Mouse (Mus musculus) myocyte (in vitro differentiated cells): ENCODE data around the gene Hist1h2ai. TPM values are rescaled to one million over a fixed set of nuclear protein-coding genes. Genes with fewer than 3 reads are reported as not detected.
A peak's percentile ranks its signal among the peaks of the same experiment; 100 is the strongest.
"Not testable (repeated sequence)": the region's sequence is repeated elsewhere in the genome, so short reads cannot be mapped to it uniquely, and the experiment has no call there.

Source experiments
- H3K27me3 ChIP-seq: one replicate; pipeline ENCODE4 v1.6.1; 2011; ENCODE audit not compliant: control insufficient read depth, insufficient read depth, insufficient read length
- H3K36me3 ChIP-seq: one replicate; pipeline ENCODE4 v1.6.1; 2011; ENCODE audit not compliant: control insufficient read depth, insufficient read depth
- H3K4me2 ChIP-seq: one replicate; pipeline ENCODE4 v1.6.1; 2011; ENCODE audit warnings: low read depth, control low read depth
- H3K4me3 ChIP-seq: one replicate; pipeline ENCODE4 v1.5.1; 2011; ENCODE audit warnings: mild to moderate bottlenecking, control low read depth, moderate library complexity
- H3K79me2 ChIP-seq: one replicate; pipeline ENCODE4 v1.6.1; 2011; ENCODE audit not compliant: control insufficient read depth, insufficient read depth
- H3ac ChIP-seq: one replicate; pipeline ENCODE4 v1.6.1; 2011; ENCODE audit not compliant: control insufficient read depth, insufficient read length
- CEBPB ChIP-seq: IDR thresholded peaks from 2 replicates; pipeline ENCODE4 v1.6.1; 2011; ENCODE audit warnings: mild to moderate bottlenecking, moderate library complexity; ENCODE audit not compliant: poor library complexity, insufficient read depth, severe bottlenecking
- E2F4 ChIP-seq: IDR thresholded peaks from one replicate; pipeline ENCODE4 v1.6.1; 2011; ENCODE audit warnings: mild to moderate bottlenecking, control low read depth, moderate library complexity; ENCODE audit not compliant: insufficient read depth
- MAX ChIP-seq: IDR thresholded peaks from one replicate; pipeline ENCODE4 v1.6.1; 2011; ENCODE audit warnings: low read depth, mild to moderate bottlenecking, control low read depth
- MYOD1 ChIP-seq, 3 experiments: IDR thresholded peaks; one replicate each; pipeline ENCODE4 v1.6.1; 2011; ENCODE audit warnings: control low read depth in 2 of 3, low read depth in 2 of 3, mild to moderate bottlenecking in 2 of 3, moderate library complexity in 1 of 3; ENCODE audit not compliant: insufficient read length in 2 of 3, control insufficient read depth in 1 of 3
- POLR2A ChIP-seq: IDR thresholded peaks from one replicate; pipeline ENCODE4 v1.6.1; 2011; ENCODE audit warnings: low read depth, mild to moderate bottlenecking, control low read depth, moderate library complexity; ENCODE audit not compliant: insufficient read length
- POLR2AphosphoS2 ChIP-seq: IDR thresholded peaks from one replicate; pipeline ENCODE4 v1.6.1; 2011; ENCODE audit warnings: low read depth, control low read depth; ENCODE audit not compliant: insufficient read length
- REST ChIP-seq: IDR thresholded peaks from one replicate; pipeline ENCODE4 v1.6.1; 2011; ENCODE audit warnings: mild to moderate bottlenecking, control low read depth, moderate library complexity; ENCODE audit not compliant: insufficient read depth, insufficient read length
- SRF ChIP-seq: IDR thresholded peaks from one replicate; pipeline ENCODE4 v1.6.1; 2011; ENCODE audit warnings: low read depth; ENCODE audit not compliant: control insufficient read depth, insufficient read length
- TCF12 ChIP-seq: IDR thresholded peaks from one replicate; pipeline ENCODE4 v1.6.1; 2011; ENCODE audit warnings: mild to moderate bottlenecking, control low read depth; ENCODE audit not compliant: poor library complexity, insufficient read depth, severe bottlenecking
- polyA plus RNA-seq: library from polyadenylated mRNA; unstranded; fragments of >200 nt; fragmentation: generic; extraction: Trizol; gene quantifications from one replicate; pipeline ENCODE4 v1.2.1, GENCODE M21; 2012; ENCODE audit warnings: missing spikeins

Hist1h2ai gene
- polyA plus RNA-seq, 1 experiment = 6.4 TPM

GRCm38 (mm10) chr13:21717397-21718357 is 1.5 kb downstream of the Hist1h2ai start, which contains the start of gene Hist1h3h:
TSS of gene Hist1h3h (plus strand) at chr13:21717659.
- Histone ChIP-seq H3K4me2 (peak within 1 kb of the TSS; percentile 97), H3K4me3 (peak within 1 kb of the TSS; percentile 30)
- H3ac ChIP-seq, H3K79me2 ChIP-seq, H3K27me3 ChIP-seq, H3K36me3 ChIP-seq: not testable (repeated sequence)
- TF ChIP-seq POLR2AphosphoS2 (peak; percentile 89), POLR2A (peak; percentile 79)

GRCm38 (mm10) chr13:21718381-21719080 is 2.3 kb downstream of the Hist1h2ai start:
- Histone ChIP-seq H3K36me3 (no peaks in the 10 kb centered on the region), H3K27me3 (no peaks in the 10 kb centered on the region), H3K4me2 (peak overlapping the region; percentile 79), H3K79me2 (no peaks in the 10 kb centered on the region), H3ac (no peak overlapping the region), H3K4me3 (peak overlapping the region; percentile 30)
- TF ChIP-seq POLR2A (peak; percentile 5), REST (no peak), E2F4 (no peak), TCF12 (no peak), POLR2AphosphoS2 (peak; percentile 68), CEBPB (no peak), SRF (no peak)

- Histone ChIP-seq H3K4me2 (peak overlapping the region; percentile 79), H3K4me3 (peak overlapping the region; percentile 12)
- not testable (repeated sequence) for H3K36me3 ChIP-seq, H3K79me2 ChIP-seq, H3K27me3 ChIP-seq, H3ac ChIP-seq
- TF ChIP-seq POLR2AphosphoS2 = peak; percentile 32
- TF ChIP-seq POLR2A = peak; percentile 43
These were observed 5.0 kb downstream of the Hist1h2ai start for GRCm38 (mm10) chr13:21721107-21721756.

GRCm38 (mm10) chr13:21721757-21722372 is 5.6 kb downstream of the Hist1h2ai start, which contains the start of gene Hist1h2bm:
TSS of gene Hist1h2bm (plus strand) at chr13:21722044.
- TF ChIP-seq E2F4 = peak; percentile 73
- TF ChIP-seq POLR2A = peak; percentile 90
- TF ChIP-seq POLR2AphosphoS2 = peak; percentile 97
- peak within 1 kb of the TSS; percentile 79 for H3K4me2 ChIP-seq

GRCm38 (mm10) chr13:21722373-21722925 is 6.2 kb downstream of the Hist1h2ai start:
- no peak overlapping the region for H3ac ChIP-seq
- H3K79me2 ChIP-seq = no peaks in the 10 kb centered on the region
- TF ChIP-seq POLR2AphosphoS2 (peak; percentile 20), MYOD1 (IDR thresholded peaks at IDR 0.05; ENCODE audit: control insufficient read depth in 1 of 3, insufficient read length in 2 of 3, low read depth in 2 of 3) (no peak), POLR2A (peak; percentile 1), MAX (no peak)
- H3K27me3 ChIP-seq = no peaks in the 10 kb centered on the region
- H3K4me3 ChIP-seq = peak overlapping the region; percentile 12
- no peaks in the 10 kb centered on the region for H3K36me3 ChIP-seq
- H3K4me2 ChIP-seq = peak overlapping the region; percentile 72

More at GRCm38 (mm10) chr13:21721757-21722372, 5.6 kb downstream of the Hist1h2ai start, which contains the start of gene Hist1h2bm:
- peak within 1 kb of the TSS; percentile 12 for H3K4me3 ChIP-seq
- H3K36me3 ChIP-seq, H3K79me2 ChIP-seq, H3ac ChIP-seq, H3K27me3 ChIP-seq: not testable (repeated sequence)
